Mouse (Mus musculus) B cell, adult 67 days (primary cell): Measurements from ENCODE around the gene Tfrc. TPM values are rescaled to one million over a fixed set of nuclear protein-coding genes. Genes with fewer than 3 reads are reported as not detected.

Experiments
- total RNA-seq, 2 experiments: library from RNA; stranded (reverse); gene quantifications; 4 replicates each; pipeline ENCODE4 v1.2.4; 2023

Tfrc gene
- total RNA-seq: 10 to 100 TPM; 75.4 to 75.9 TPM

GRCm38 (mm10) chr16:32608712-32609400, at the start of gene Tfrc:
Gene Tfrc (plus strand): TSS chr16:32608920.

DNA sequence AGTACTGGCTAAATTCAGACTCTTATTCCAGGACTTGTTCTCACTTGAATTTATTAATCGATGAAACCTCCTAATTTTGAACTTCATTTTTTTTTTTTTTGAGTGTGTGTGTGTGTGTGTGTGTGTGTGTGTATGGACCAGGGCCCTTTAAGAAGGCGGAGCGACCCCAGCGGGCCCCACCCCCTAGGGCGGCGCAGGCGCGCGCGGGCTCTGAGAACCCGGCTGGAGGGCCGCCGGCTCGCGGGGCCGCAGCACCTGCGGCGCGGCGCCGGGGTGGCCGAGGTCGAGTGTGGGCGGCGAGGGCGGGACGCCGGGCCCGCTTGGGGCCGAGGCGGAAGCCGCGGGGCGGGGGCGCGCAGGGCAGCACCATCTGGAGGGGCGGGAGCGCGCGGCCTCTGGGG, 34.9 kb downstream of the Tfrc start, which contains the start of gene Tnk2:
Gene Tnk2 (plus strand): TSS at position 214 of the 401 bp plus-strand sequence.

Other genes starting within 250 kb of the Tfrc start
- under 1 TPM in 1 of 2 experiments, not detected in 1; 0.44 TPM for gene Tm4sf19, start 208.4 kb upstream of the Tfrc start, total RNA-seq
- gene Tctex1d2, start 189.2 kb upstream of the Tfrc start, total RNA-seq: 1 to 10 TPM; 5.0 to 5.1 TPM
- gene Pcyt1a, start 178.0 kb upstream of the Tfrc start, total RNA-seq: 10 to 100 TPM; 39.1 to 54.0 TPM
- gene Slc51a, start 121.0 kb upstream of the Tfrc start, total RNA-seq: not detected
- gene Zdhhc19, start 112.7 kb upstream of the Tfrc start, total RNA-seq: not detected
- gene Tnk2, start 35.0 kb downstream of the Tfrc start, total RNA-seq: 100 to 1,000 TPM; 130 to 138 TPM
- gene Muc4, start 127.0 kb downstream of the Tfrc start, total RNA-seq: not detected
- not detected for gene Muc20, start 188.5 kb downstream of the Tfrc start, total RNA-seq
- not detected for gene Smbd1, start 201.6 kb downstream of the Tfrc start, total RNA-seq